Mouse (Mus musculus) brain, embryonic 14.5 days (tissue): ENCODE data around the gene Cyp2e1. TPM values are rescaled to one million over a fixed set of nuclear protein-coding genes. Genes with fewer than 3 reads are reported as not detected.

Experiments
- DNase-seq: peaks from one replicate; pipeline ENCODE4 v3.0.0-alpha.2; 2011; ENCODE audit warnings: low read depth
- CTCF ChIP-seq: fragments of 200-500 bp; IDR thresholded peaks from 2 replicates; pipeline ENCODE4 v1.5.1; 2012; ENCODE audit warnings: inconsistent platforms, mild to moderate bottlenecking, moderate library complexity, borderline replicate concordance; ENCODE audit not compliant: insufficient read depth, insufficient read length; ENCODE audit errors: extremely low read depth
- POLR2A ChIP-seq: fragments of 200-500 bp; IDR thresholded peaks from 2 replicates; pipeline ENCODE4 v1.6.1; 2012; ENCODE audit warnings: mild to moderate bottlenecking, inconsistent platforms, borderline replicate concordance; ENCODE audit not compliant: poor library complexity, insufficient read depth, insufficient read length, severe bottlenecking; ENCODE audit errors: extremely low read depth
- polyA plus RNA-seq: library from polyadenylated mRNA; depleted of rRNA; stranded (reverse); fragments of >200 nt; gene quantifications from 2 replicates; pipeline ENCODE4 v1.2.3, GENCODE M21; 2012

Gene Cyp2e1
- polyA plus RNA-seq, 1 experiment: not detected

DNA sequence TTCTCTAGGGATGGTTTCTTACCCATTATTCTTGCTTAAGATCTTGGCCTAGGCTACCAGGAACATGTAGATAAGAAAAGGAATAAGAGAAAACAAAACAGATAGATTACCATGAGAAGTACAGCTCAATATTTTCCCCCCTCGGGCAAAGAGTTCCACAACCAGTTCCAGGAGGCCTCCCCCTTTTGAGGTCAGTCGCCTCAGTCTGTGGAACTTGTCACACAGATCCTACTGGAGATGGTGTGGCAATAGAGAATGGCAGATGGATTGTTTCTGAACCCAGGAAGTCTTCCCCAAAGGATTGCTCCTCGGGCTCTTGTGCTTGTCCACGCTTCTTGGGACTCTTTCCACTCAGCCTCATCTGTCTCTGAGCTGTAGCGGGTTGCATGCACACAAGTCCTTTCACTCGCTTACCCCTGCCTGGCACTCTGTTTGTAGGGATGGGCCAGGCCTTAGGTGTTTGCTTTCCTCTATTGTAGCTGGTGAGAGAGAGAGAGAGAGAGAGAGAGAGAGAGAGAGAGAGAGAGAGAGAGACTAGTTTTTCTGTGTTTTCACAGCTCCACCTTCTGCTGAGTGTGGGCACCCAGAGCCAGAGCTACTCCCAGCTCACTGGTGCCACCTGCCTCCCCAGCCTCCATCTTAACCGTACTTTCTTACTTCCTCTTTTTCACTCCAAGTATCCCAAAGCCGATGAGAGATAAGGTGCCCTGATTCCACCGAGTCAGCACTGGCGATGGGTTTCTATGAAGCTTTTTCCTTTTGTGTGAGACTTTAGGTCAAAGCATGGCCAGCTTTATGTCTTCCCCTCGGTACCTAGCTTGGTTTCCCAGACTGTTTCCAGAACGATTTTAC lies 2.6 kb downstream of the Cyp2e1 start:
- DNase-seq: peak; percentile 3

DNA sequence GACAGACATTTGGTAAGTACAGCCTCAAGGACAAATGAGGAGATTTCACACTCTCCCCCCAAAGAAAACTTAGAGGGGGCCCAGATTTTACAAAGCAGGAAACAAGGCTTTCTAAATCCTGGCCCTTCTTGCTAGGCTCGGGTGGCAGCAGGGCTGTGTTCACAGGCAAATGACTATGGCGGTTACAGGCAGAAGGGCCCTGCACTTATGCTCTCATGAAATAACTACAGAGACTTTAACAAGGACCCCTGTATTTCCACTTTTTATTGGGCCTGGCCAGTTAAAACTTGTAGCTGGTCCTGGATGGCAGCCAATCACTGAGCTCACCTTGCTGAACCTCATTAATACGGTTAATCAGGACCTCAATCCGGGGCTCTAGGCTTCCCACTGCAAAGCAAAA lies 17.0 kb downstream of the Cyp2e1 start:
- TF ChIP-seq CTCF: no peak
- peak; percentile 5 for DNase-seq

More for the DNA sequence above, 2.6 kb downstream of the Cyp2e1 start:
- TF ChIP-seq CTCF (no peak), POLR2A (no peak)

DNA sequence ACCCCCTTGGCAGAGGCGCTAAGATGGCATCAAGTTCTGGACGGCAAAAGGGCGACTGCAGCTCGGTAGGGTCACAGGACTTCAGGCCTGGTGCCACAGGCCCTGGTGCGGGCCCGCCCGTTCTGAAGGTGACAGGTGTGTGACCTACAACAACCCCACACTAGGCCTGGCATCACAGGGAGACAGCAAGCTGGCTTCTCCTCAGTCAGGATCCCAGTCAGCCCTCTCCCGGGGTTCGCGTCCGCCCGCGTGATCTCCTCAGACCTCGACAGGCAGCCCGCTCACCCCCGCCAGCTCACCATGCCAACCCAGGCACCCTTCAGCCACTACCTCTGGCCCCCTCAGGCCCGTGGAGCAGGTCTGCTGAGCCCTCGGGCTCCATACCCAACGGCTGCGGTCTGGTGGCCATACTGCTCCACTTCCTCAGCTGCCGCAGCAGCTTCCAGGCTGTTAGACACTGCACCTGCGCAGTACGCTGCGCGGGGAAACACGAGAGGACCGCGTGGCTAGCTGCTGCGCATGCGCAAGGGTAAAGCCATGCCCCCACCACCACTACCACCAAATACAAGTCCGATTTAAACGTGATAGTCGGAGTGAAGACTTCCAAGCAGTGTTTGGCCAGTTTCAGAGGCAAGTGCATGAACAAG lies 24.0 kb downstream of the Cyp2e1 start, which contains the start of gene Syce1:
Syce1 (minus strand) TSS at position 447 of the 647 bp plus-strand sequence.
- no peak for DNase-seq
- no peak for TF ChIP-seq CTCF
- no peak for TF ChIP-seq POLR2A

DNA sequence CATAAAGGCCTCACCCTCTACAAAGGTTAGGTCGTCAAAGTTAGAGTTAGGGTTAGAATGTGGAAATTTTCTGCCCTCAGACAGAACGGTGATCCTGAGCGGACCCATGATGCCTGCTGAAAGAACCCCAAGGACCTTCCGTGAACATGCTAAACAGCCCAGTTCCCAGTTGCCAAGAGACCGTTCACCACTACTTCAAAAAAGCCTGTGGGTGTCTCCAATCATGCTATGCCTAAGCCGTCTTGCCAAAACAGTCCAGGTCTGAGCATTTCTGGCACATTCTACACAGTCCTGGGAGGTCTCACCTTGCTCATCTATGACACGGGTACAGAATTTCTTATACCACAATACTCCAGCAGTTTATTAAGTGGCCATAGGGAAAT lies 24.5 kb downstream of the Cyp2e1 start:
- no peak for DNase-seq
- TF ChIP-seq CTCF: no peak
- TF ChIP-seq POLR2A: no peak

DNA sequence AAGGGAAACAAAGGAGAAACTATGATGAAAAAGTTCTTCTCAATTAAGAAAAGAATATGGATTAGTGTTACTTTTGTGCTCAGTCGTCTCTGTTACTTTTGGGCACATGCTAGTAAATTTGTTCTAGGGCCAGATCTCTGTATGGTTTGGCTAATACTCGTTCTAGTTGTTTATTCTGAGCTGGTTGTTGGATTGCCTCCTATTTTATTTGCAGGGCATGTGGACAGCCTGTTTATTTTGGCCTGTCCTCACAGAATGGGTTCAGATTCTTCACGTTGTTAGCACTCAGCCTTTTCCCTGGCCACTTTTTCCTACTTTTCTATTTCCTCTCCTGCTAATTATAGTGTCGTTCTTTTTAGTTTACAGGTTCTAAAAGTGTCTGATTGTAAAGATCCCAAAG lies 30.0 kb downstream of the Cyp2e1 start:
- no peak for DNase-seq
- TF ChIP-seq CTCF (no peak), POLR2A (no peak)

DNA sequence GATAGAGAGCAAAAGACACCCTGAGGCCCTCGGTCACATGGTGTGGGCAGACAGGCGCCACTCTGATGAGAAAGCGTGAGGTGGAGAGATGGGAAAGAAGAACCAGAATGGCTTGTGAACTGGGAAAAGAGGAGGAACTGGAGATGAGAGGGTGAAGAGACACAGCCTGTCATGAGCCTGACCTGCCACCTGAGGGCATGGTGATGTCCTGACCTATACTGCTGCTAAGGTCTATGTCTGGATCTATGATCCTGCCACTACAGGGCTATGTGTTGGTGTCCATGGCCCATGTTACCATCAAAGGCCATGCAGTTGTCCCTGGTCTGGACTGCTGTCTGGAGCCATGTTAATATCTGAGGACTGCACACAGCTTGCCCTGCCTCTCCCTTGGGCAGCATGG lies 34.1 kb downstream of the Cyp2e1 start:
- no peak for DNase-seq
- no peak for TF ChIP-seq CTCF
- no peak for TF ChIP-seq POLR2A

DNA sequence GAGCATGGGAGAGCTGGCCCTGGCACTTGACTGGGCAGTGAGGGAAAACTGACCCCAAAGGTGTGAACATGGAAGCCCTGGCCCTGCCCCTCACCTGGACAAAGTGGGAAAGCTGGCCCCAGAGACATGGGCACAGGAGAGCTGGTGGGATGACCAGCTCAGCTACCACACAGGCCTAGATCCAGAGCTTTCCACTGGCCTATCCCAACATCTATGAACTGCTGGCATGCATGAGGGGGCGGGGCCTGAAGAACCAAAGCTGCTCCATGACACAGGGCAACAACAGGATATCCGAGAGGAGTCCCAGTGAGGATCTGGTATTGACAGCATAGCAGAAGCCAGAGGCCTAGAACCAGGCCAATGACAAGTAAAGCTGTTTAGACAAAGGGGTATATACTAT lies 34.7 kb downstream of the Cyp2e1 start:
- no peak for DNase-seq
- TF ChIP-seq CTCF (no peak), POLR2A (no peak)

DNA sequence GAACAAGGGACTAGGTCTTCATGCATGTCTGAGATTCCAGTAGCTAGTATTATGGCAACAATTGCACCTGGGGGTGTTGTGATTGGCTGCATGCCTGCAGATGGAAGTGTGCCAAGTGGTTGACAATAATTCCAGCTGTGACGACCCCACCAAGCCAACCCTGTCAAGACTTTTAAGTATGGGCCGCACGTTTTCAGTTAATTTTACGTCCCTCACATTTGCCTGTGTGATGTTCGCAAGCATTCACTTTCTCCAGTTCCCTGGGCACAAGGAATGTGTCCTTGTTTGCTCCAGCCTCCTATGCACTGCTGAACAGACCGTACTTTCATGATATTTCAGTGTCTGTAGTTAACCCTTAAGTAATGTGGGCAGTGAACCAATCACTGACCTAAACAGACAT lies 39.1 kb downstream of the Cyp2e1 start:
- DNase-seq: no peak
- TF ChIP-seq CTCF (no peak), POLR2A (no peak)

DNA sequence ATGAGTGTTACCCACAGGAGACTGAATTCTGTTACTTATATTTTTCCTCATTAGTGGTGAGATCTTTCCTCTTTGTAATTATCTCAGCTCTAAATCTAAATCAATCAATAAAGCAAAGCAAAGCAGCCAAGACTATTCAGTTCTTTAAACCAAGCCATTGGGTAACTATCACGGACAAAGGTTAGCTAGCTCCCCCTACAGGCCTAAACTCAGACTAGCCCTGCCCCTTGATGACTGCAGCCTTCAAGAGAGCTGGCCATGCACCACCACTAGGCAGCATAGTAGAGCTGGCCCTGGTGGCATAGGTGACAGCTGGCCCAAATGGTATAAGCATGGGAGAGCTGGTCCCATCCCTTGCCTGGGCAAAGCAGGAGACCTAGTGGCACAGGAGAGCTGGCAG lies 42.2 kb downstream of the Cyp2e1 start:
- TF ChIP-seq CTCF (peak; percentile 43; the same call in 1 of the 2 replicates), POLR2A (no peak)
- DNase-seq: peak; percentile 20

DNA sequence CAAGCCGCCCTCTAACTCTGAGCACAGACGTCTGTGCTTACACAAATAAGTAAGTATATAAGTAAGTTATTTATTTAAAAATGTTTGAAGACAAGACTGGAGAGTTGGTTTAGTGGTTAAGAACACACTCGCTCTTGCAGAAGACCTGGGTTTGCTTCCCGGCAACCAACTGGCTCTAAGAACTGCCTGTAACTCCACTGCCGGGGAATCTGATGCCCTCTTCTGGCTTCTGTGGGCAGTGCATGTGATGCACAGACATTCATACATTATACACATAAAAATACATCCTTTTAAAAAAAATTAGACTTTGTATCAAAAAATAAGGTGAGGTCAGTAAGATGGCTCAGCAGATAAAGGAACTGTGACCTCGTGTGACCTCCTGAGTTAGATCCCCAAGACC lies 47.0 kb downstream of the Cyp2e1 start:
- TF ChIP-seq CTCF (peak; percentile 31; the same call in 1 of the 2 replicates), POLR2A (no peak)
- DNase-seq: no peak

DNA sequence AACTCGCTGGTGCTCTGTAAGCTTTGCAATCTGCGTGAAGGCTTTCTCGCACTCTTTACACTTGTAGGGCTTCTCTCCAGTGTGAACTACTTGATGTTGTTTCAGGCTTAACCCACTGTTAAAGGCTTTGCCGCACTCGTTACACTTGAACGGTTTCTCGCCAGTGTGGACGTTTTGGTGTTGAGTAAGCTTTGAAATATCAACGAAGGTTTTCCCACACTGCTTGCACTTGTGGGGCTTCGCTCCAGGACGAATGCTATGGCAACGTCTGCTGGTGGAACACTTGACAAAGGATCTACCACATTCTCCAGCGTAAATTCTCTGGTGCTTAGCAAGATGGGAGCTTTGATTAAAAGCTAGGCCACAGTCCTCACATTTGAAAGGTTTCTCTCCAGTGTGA lies 48.2 kb downstream of the Cyp2e1 start:
- DNase-seq: peak; percentile 30
- TF ChIP-seq POLR2A (no peak), CTCF (no peak)

DNA sequence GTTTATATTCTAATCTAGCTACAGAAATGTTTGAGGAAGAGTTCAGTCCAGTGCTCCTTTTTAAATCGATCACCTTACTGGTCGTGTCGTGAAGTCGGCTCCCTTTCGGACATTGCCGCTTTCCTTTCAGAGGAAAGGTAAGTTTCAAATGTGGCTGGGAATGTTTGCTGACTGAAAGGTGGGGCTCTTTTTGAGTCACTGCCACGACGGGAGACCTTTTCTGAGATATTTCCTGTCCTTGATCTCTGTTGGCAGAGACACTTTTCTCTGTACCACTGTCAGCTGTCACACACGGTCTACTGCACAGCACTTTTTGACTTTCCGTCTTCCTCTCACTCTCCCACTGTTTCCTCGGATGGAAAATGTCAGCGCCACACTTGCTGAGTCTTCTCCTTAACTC lies 49.3 kb downstream of the Cyp2e1 start:
- no peak for DNase-seq
- no peak for TF ChIP-seq CTCF
- TF ChIP-seq POLR2A: no peak
